Mouse (Mus musculus) intestine, embryonic 14.5 days (tissue): Measurements from ENCODE around the gene Mtor. TPM values are rescaled to one million over a fixed set of nuclear protein-coding genes. Genes with fewer than 3 reads are reported as not detected.

Experiments
- ATAC-seq: fragments of 200-750 bp; cut with Nextera tagmentation; replicated peaks from 2 replicates; pipeline ENCODE4 v1.8.0; 2017; ENCODE audit warnings: low read depth, moderate number of reproducible peaks, moderate TSS enrichment, moderate library complexity; ENCODE audit not compliant: low FRiP score, low TSS enrichment
- DNase-seq: peaks from one replicate; pipeline ENCODE4 v3.0.0-alpha.2; 2018; ENCODE audit warnings: low spot score
- H3K27ac ChIP-seq: fragments of 300-500 bp; sonication (generic); 2 replicates; pipeline ENCODE4 v1.5.1; 2014; ENCODE audit warnings: low read depth, mild to moderate bottlenecking, control low read depth
- H3K27me3 ChIP-seq: fragments of 300-500 bp; sonication (generic); replicated peaks from 2 replicates; pipeline ENCODE4 v1.6.1; 2014; ENCODE audit warnings: low read length, control low read depth; ENCODE audit not compliant: control insufficient read depth, insufficient read depth
- H3K36me3 ChIP-seq: fragments of 300-500 bp; sonication (generic); 2 replicates; pipeline ENCODE4 v1.6.1; 2014; ENCODE audit warnings: low read length, control low read depth; ENCODE audit not compliant: control insufficient read depth, insufficient read depth
- H3K4me1 ChIP-seq: fragments of 300-500 bp; sonication (generic); replicated peaks from 2 replicates; pipeline ENCODE4 v1.6.1; 2014; ENCODE audit warnings: low read length, control low read depth, mixed read lengths; ENCODE audit not compliant: control insufficient read depth, insufficient read depth
- H3K4me2 ChIP-seq: fragments of 300-500 bp; sonication (generic); 2 replicates; pipeline ENCODE4 v1.6.1; 2014; ENCODE audit warnings: low read length
- H3K4me3 ChIP-seq: fragments of 300-500 bp; sonication (generic); 2 replicates; pipeline ENCODE4 v1.5.1; 2014; ENCODE audit warnings: low read depth, low read length, control low read depth, mixed read lengths
- H3K9ac ChIP-seq: fragments of 300-500 bp; sonication (generic); 2 replicates; pipeline ENCODE4 v1.6.1; 2014; ENCODE audit warnings: mild to moderate bottlenecking, low read length
- H3K9me3 ChIP-seq: fragments of 300-500 bp; sonication (generic); 2 replicates; pipeline ENCODE4 v1.6.1; 2016; ENCODE audit warnings: low read length, control low read depth; ENCODE audit not compliant: control insufficient read depth
- whole genome bisulfite sequencing: fragments of 180-500 bp; shearing (Covaris S2); extraction: QIAGEN DNeasy Blood & Tissue Kit; methylation state at CpG from one replicate; pipeline ENCODE4 v1.1.7; 2014; 5-methylcytosine and 5-hydroxymethylcytosine counted together
- polyA plus RNA-seq: library from polyadenylated mRNA; unstranded; fragments of >200 nt; fragmentation: Nextera tagmentation; extraction: Ambion mirVana; gene quantifications from 2 replicates; pipeline ENCODE4 v1.2.1, GENCODE M21; 2014

Gene Mtor
- polyA plus RNA-seq, 1 experiment from 2014 or later: 20.8 TPM

GRCm38 (mm10) chr4:148417559-148417958, 30.9 kb upstream of the Mtor start:
- Histone ChIP-seq H3K27me3 (peaks cover 41% of the 10 kb centered on the region), H3K36me3 (no peaks in the 10 kb centered on the region), H3K4me3 (no peak overlapping the region), H3K4me2 (no peak overlapping the region), H3K27ac (no peak overlapping the region), H3K9me3 (no peaks in the 10 kb centered on the region), H3K9ac (no peak overlapping the region), H3K4me1 (no peaks in the 10 kb centered on the region)
- ATAC-seq (no peak), DNase-seq (no peak)
- 53% methylated on average over 6 of the region's 6 CpGs for WGBS

GRCm38 (mm10) chr4:148426950-148427850, 21.2 kb upstream of the Mtor start:
- H3K9ac ChIP-seq: no peak overlapping the region
- H3K4me3 ChIP-seq: no peak overlapping the region
- DNase-seq: no peak
- no peak overlapping the region for H3K4me2 ChIP-seq
- ATAC-seq: no peak
- H3K36me3 ChIP-seq: peaks cover 1% of the 10 kb centered on the region; the same call in 1 of the 2 replicates
- no peaks in the 10 kb centered on the region for H3K27me3 ChIP-seq
- H3K9me3 ChIP-seq: no peaks in the 10 kb centered on the region
- WGBS: 85% methylated on average over 10 of the region's 10 CpGs
- no peak overlapping the region for H3K27ac ChIP-seq
- no peaks in the 10 kb centered on the region for H3K4me1 ChIP-seq

DNA sequence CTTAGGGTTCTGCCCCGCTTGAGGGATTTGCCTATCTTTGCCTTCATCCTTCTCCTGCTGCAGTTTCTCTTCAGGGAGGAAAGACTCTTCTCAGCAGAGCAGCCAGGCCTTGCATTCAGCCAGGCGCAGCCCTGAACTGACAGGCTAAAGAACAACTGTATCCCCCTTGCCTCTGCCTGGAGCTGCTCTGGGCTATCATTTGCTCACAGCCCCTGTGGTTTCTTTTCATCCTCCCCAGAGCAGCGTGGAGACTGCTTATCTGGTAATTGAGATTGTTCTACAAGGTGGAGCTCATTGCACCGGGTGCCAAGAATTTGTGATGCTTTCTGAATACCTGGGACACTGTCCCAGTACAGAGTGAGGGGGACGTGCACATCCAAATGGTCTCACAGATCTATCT, 19.9 kb upstream of the Mtor start:
- WGBS: 86% methylated on average over 5 of the region's 5 CpGs
- Histone ChIP-seq H3K4me1 (no peaks in the 10 kb centered on the region), H3K9me3 (no peaks in the 10 kb centered on the region), H3K4me3 (no peak overlapping the region), H3K27me3 (no peaks in the 10 kb centered on the region), H3K9ac (no peak overlapping the region), H3K4me2 (no peak overlapping the region), H3K27ac (no peak overlapping the region), H3K36me3 (peaks cover 6% of the 10 kb centered on the region; the same call in 1 of the 2 replicates)
- DNase-seq: no peak
- ATAC-seq: no peak

DNA sequence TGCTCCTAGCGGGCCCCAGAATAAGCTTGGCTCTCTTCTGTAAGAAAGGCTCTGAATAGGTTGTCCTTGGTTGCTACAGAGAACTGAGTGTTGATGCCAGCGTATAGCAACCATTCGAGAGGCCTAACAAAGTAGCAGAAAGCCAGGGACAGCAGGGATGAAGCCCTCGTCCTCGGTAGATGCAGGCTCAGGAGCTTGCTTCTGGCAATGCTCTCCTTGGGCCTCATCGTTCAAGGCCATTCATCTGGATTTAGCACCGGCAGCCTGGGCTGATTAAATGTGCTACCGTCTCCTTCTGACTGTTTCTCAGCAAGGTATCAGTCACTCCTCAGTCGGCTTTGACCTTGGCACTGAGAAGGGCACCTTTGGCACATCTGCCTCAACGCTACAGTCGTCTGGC, 19.3 kb upstream of the Mtor start:
- 86% methylated on average over 11 of the region's 11 CpGs for WGBS

GRCm38 (mm10) chr4:148429686-148430085, 18.7 kb upstream of the Mtor start:
- Histone ChIP-seq H3K4me2 (no peak overlapping the region), H3K27me3 (no peaks in the 10 kb centered on the region), H3K36me3 (peaks cover 6% of the 10 kb centered on the region; the same call in 1 of the 2 replicates), H3K4me1 (no peaks in the 10 kb centered on the region), H3K4me3 (no peak overlapping the region), H3K27ac (no peak overlapping the region), H3K9ac (no peak overlapping the region), H3K9me3 (no peaks in the 10 kb centered on the region)
- peak; percentile 50; the same call in 1 of the 2 replicates for ATAC-seq
- DNase-seq: peak; percentile 88
- 31% methylated on average over 6 of the region's 6 CpGs for WGBS

More for the DNA sequence above, 19.3 kb upstream of the Mtor start:
- DNase-seq: no peak
- Histone ChIP-seq H3K27ac (no peak overlapping the region), H3K36me3 (peaks cover 6% of the 10 kb centered on the region; the same call in 1 of the 2 replicates), H3K4me1 (no peaks in the 10 kb centered on the region), H3K4me3 (no peak overlapping the region), H3K4me2 (no peak overlapping the region), H3K9me3 (no peaks in the 10 kb centered on the region), H3K27me3 (no peaks in the 10 kb centered on the region), H3K9ac (no peak overlapping the region)
- no peak for ATAC-seq

GRCm38 (mm10) chr4:148430880-148431519, 17.4 kb upstream of the Mtor start:
- H3K4me3 ChIP-seq: no peak overlapping the region
- no peak for ATAC-seq
- H3K4me1 ChIP-seq: no peaks in the 10 kb centered on the region
- no peaks in the 10 kb centered on the region for H3K9me3 ChIP-seq
- no peak for DNase-seq
- H3K27ac ChIP-seq: no peak overlapping the region
- H3K36me3 ChIP-seq: peaks cover 16% of the 10 kb centered on the region
- no peak overlapping the region for H3K4me2 ChIP-seq
- WGBS: 81% methylated on average over 11 of the region's 11 CpGs
- no peak overlapping the region for H3K9ac ChIP-seq
- no peaks in the 10 kb centered on the region for H3K27me3 ChIP-seq

- H3K27ac ChIP-seq: no peak overlapping the region
- DNase-seq (no peak), ATAC-seq (no peak)
- no peak overlapping the region for H3K9ac ChIP-seq
- H3K4me3 ChIP-seq: no peak overlapping the region
- no peak overlapping the region for H3K4me2 ChIP-seq
- H3K9me3 ChIP-seq: no peaks in the 10 kb centered on the region
- peaks cover 21% of the 10 kb centered on the region for H3K36me3 ChIP-seq
- no peaks in the 10 kb centered on the region for H3K27me3 ChIP-seq
- WGBS: 79% methylated on average over 4 of the region's 4 CpGs
- no peaks in the 10 kb centered on the region for H3K4me1 ChIP-seq
Measured at GRCm38 (mm10) chr4:148432488-148432887, 15.9 kb upstream of the Mtor start.

DNA sequence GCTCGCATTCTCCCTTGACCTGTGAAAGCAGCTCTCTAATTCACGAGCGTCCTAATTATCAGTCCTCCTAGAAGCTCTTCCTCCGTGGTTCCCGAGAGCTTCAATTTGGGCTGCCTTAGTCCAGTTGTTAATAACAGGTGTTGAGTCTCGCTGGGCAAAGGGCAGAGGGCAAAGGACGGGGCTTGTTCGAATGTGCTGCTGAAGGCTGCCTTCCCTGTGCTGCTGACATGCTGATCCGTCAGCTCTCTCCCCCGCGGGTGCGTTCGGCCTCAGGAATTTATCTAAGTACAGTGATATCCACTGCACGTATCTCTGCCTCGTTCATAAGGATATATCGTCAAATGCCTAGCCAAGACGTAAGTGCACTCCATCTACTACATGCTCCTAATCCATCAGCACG, 15.1 kb upstream of the Mtor start:
- DNase-seq: no peak
- Histone ChIP-seq H3K27me3 (no peaks in the 10 kb centered on the region), H3K4me1 (no peaks in the 10 kb centered on the region), H3K36me3 (peaks cover 24% of the 10 kb centered on the region), H3K9me3 (no peaks in the 10 kb centered on the region), H3K4me3 (no peak overlapping the region), H3K4me2 (no peak overlapping the region), H3K9ac (no peak overlapping the region), H3K27ac (no peak overlapping the region)
- WGBS: 83% methylated on average over 18 of the region's 18 CpGs
- ATAC-seq: no peak
